Mouse (Mus musculus): ENCODE measurements around the gene Ruvbl1. TPM values are rescaled to one million over a fixed set of nuclear protein-coding genes. Genes with fewer than 3 reads are reported as not detected.

Ruvbl1 gene
- polyA plus RNA-seq (2017; shearing (Covaris generic)): 46.2 TPM

DNA sequence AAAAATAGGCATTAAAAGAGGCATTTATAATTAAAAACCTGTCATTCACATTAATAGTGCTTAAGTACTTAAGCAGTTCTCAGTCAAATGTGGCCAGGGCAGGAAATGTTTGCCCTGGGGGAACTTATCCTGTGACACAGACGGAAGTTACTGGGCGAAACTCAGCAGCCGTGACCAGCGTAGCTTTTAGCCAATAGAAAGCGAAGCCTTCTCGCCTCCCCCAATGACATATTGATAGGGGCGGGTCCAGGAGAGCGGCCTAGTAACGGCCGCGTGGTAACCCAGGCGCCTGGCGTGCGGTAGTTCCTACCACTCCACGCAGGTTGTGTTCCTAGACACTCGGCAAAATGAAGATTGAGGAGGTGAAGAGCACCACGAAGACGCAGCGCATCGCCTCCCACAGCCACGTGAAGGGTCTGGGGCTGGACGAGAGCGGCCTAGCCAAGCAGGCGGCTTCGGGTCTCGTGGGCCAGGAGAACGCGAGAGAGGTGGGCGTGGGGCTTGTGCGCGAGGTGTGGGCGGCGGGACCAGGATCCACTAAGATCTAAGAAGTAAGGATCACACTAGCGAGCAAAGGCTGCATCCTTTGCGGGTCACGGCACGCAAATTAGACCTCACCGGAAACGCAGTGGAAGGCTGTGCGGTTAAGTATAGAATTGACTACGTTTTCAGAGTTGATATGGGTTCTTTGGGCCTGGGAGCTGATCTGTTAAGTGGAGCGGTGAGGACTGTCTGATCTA is at the start of gene Ruvbl1:
Gene Ruvbl1, plus strand, starts transcription at position 229 of the 740 bp plus-strand sequence.

DNA sequence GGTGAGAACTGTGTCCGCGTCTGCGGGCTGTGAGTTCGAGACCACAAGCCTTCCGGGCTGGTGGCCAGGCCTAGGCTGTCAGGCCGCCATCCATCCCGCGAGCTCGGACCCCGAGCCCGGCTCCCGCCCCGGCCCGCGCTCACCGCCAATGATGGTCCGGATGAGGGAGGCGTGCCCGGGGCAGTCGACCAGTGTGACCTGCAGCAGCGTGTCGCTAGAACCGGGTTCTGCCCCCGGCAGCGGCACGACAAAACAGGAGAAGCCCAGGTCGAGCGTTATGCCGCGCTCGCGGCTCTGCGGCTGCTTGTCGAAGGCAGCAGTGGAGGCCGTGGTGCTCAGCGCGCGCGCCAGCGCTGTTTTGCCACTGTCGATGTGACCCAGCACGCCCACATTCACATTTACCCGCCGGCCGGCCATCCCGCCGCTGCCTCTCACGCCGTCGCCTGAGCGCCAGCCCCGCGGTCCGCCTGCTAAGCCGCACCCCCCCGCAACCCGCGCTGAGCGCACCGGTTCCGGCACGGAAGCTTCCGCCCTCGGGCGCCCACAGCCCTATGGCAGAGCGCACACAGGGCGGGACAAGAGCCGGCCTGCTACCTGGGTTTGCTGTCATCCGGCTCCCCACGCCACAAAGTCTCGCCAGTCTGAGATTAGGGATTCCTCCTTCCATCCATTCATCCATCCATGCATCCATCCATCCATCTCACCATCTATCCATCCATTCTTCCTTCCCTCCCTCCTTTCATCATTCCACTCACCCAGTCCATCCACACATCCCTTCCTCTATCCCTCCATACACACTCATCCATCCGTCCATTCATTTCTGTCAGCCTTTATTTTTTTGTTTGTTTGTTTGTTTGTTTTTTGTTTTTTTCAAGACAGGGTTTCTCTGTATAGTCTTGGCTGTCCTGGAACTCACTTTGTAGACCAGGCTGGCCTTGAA is 18.9 kb upstream of the Ruvbl1 start, which contains the start of gene Eefsec:
Gene Eefsec, minus strand, starts transcription at position 477 of the 940 bp plus-strand sequence.

DNA sequence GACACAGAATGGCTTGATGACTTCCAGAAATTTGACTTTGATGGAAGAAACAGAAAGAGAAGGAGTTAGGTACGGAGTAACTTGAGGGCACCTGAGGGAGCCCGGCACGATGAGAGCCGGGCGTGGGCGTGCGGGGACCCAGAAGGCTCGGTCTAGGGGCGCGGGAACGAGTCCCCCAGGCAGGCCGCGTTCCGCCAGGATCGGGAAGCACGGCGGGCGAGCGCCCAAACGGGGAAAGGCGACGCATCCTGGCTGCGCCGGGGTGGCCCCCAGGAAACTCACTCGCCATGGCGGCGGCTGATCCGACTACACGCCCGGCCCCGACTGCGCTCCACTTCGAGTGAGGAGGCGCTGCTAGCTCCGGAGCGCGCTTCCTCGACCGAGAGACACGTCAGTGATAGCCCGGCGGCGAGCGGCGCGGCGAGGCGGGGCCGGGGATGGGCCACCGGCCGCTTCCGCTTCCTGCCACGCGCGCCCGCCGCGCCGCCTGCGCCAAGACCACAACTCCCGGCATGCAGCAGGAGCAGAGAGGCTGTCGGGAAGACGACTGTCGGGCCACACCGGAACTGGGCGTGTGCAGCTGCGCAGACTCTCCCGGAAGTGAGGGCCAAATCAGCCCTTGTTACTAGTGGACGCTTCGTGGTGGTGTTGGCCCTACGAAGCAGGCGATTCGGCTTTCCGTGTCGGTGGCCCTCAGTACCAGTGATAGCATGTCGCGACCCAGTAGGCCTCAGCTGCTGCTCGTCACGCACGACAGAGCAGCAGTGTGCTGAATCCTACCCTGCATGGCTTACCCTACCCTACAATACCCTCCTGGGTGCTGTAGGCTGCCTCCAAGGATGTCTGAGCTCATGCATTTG is 53.4 kb downstream of the Ruvbl1 start, which contains the start of gene Sec61a1:
Gene Sec61a1, minus strand, starts transcription at position 502 of the 860 bp plus-strand sequence.

Other genes starting within 250 kb of the Ruvbl1 start
- gene Dnajb8, start 243.1 kb upstream of the Ruvbl1 start, polyA plus RNA-seq (2017; shearing (Covaris generic)): not detected
- gene Eefsec, start 18.9 kb upstream of the Ruvbl1 start, polyA plus RNA-seq (2017; shearing (Covaris generic)): 50.3 TPM
- gene Sec61a1, start 53.5 kb downstream of the Ruvbl1 start, polyA plus RNA-seq (2017; shearing (Covaris generic)): 204 TPM
- not detected for gene Kbtbd12, start 172.5 kb downstream of the Ruvbl1 start, polyA plus RNA-seq (2017; shearing (Covaris generic))

Measured in effector memory CD4-positive, alpha-beta T cell, adult 7 months (primary cell).